Mouse (Mus musculus): ENCODE results near the gene Pef1. TPM values are rescaled to one million over a fixed set of nuclear protein-coding genes. Genes with fewer than 3 reads are reported as not detected.

Gene Pef1
- 106 and 118 TPM in 2 replicates for polyA plus RNA-seq (2012; rRNA removed)

DNA sequence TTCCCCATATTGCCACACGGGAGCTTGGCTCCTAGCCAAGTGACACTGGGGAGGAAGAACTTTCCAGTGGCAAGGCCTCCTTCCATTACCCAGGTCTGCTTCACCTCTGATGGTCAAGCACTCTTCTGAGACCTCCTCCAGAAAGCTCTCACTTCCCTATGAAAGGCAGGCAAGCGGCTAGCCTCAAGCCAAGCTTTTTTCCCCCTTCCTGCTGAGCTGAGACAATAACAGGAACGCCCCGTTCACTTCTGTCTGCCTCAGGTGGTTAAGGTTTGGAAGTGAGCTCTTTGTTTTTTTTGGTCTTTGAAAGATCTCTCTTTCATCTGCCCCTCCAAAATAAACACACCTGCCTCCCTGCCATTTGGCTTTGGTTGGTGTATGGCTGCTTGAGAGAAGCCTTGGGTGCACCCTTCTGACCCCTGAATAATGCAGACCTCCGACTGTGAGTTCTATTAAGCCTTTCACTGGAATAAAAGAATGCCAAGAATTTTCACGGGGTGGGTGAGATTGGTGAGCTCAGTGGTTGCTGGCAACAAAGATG, at the start of gene Pef1:
Pef1 (plus strand) TSS at position 448 of the 541 bp plus-strand sequence.
- peaks cover 11% of the 10 kb centered on the region for H3K4me1 ChIP-seq (ENCODE audit: control insufficient read depth, insufficient read depth, low read length)
- WGBS = 12% methylated on average over 6 of the region's 6 CpGs
- H3K4me3 ChIP-seq (replicated peaks; ENCODE audit: extremely low read depth, low read depth, low read length) = no peak within 1 kb of the TSS
- TF ChIP-seq CTCF (IDR thresholded peaks at IDR 0.05; ENCODE audit: insufficient read depth, low read length) (no peak), POLR2A (IDR thresholded peaks at IDR 0.05; ENCODE audit: borderline replicate concordance, extremely low read depth, low read depth, low read length) (no peak)
- peak; percentile 46 for DNase-seq

DNA sequence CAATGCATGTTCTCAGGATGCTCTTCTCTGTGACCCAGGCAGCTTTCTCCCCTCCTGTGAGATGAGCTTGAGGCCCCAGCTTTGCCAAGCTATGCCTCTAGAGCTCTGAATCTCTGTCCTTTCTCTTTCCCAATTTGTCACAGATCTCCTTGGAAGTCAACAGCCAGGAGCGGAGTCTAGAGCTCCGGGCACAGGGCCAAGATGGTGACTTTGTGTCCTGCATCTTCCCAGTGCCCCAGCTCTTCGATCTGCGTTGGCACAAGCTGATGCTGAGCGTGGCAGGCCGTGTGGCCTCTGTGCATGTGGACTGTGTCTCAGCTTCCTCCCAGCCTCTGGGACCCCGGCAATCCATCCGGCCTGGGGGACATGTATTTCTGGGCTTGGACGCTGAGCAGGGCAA, 49.2 kb upstream of the Pef1 start:
- Histone ChIP-seq H3K4me3 (replicated peaks; ENCODE audit: extremely low read depth, low read depth, low read length) (no peak overlapping the region), H3K4me1 (ENCODE audit: control insufficient read depth, insufficient read depth, low read length) (peaks cover 3% of the 10 kb centered on the region)
- WGBS = 78% methylated on average over 9 of the region's 9 CpGs
- no peak for DNase-seq
- TF ChIP-seq CTCF (IDR thresholded peaks at IDR 0.05; ENCODE audit: insufficient read depth, low read length) = no peak
- TF ChIP-seq POLR2A (IDR thresholded peaks at IDR 0.05; ENCODE audit: borderline replicate concordance, extremely low read depth, low read depth, low read length) = no peak

- DNase-seq = no peak
- WGBS = 25% methylated on average over 1 of the region's 1 CpGs
- Histone ChIP-seq H3K4me1 (ENCODE audit: control insufficient read depth, insufficient read depth, low read length) (peaks cover 3% of the 10 kb centered on the region), H3K4me3 (replicated peaks; ENCODE audit: extremely low read depth, low read depth, low read length) (no peak overlapping the region)
- TF ChIP-seq CTCF (IDR thresholded peaks at IDR 0.05; ENCODE audit: insufficient read depth, low read length) (no peak), POLR2A (IDR thresholded peaks at IDR 0.05; ENCODE audit: borderline replicate concordance, extremely low read depth, low read depth, low read length) (no peak)
Observed at GRCm38 (mm10) chr4:130054727-130055126, 47.6 kb upstream of the Pef1 start.

- H3K4me3 ChIP-seq (replicated peaks; ENCODE audit: extremely low read depth, low read depth, low read length) = no peak overlapping the region
- no peak for DNase-seq
- WGBS = 83% methylated on average over 14 of the region's 14 CpGs
Observed at GRCm38 (mm10) chr4:130055160-130056010, 47.0 kb upstream of the Pef1 start.

DNA sequence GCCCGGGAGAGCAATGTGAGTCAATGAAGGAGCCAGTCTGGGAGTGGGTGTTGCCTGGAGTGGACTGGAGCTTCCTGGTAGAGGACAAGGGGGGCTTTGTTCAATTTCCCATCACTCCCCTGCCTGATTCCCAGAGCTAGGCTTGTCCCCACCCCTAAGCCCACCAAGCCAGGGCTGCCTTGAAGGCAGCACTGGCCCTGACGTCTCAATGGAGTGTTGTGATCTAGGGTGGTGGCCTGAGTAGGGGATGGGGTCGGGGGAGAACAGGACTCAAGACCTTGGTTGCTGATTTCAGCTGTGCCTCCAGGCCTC, 46.4 kb upstream of the Pef1 start:
- no peak for DNase-seq
- TF ChIP-seq CTCF (IDR thresholded peaks at IDR 0.05; ENCODE audit: insufficient read depth, low read length) = no peak
- TF ChIP-seq POLR2A (IDR thresholded peaks at IDR 0.05; ENCODE audit: borderline replicate concordance, extremely low read depth, low read depth, low read length) = no peak
- 62% methylated on average over 3 of the region's 3 CpGs for WGBS
- H3K4me1 ChIP-seq (ENCODE audit: control insufficient read depth, insufficient read depth, low read length) = no peaks in the 10 kb centered on the region
- no peak overlapping the region for H3K4me3 ChIP-seq (replicated peaks; ENCODE audit: extremely low read depth, low read depth, low read length)

More at GRCm38 (mm10) chr4:130055160-130056010, 47.0 kb upstream of the Pef1 start:
- H3K4me1 ChIP-seq (ENCODE audit: control insufficient read depth, insufficient read depth, low read length) = no peaks in the 10 kb centered on the region; the same call in 1 of the 2 replicates
- TF ChIP-seq POLR2A (IDR thresholded peaks at IDR 0.05; ENCODE audit: borderline replicate concordance, extremely low read depth, low read depth, low read length) (no peak), CTCF (IDR thresholded peaks at IDR 0.05; ENCODE audit: insufficient read depth, low read length) (no peak)

DNA sequence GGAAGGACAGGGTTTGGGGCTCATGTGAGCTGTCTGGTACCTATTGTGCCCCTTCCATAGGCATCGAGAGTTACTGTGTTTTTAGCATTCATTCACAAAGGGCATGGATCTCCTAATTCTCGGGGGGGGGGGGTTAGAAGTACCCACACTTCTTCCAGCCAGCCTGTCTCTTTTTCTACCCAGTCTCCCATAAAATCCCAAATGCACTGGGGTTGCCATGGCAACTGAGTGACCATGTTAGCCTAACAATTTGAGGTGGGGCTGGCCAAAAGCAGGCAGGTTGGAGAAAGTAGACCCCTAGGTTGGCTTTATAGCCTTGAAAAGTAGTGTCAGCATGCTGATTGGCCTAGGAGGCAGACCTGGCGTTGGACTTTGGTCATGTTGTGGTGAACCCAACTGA, 45.9 kb upstream of the Pef1 start:
- WGBS = 71% methylated on average over 3 of the region's 3 CpGs
- no peak for TF ChIP-seq CTCF (IDR thresholded peaks at IDR 0.05; ENCODE audit: insufficient read depth, low read length)
- DNase-seq = no peak
- no peak overlapping the region for H3K4me3 ChIP-seq (replicated peaks; ENCODE audit: extremely low read depth, low read depth, low read length)
- no peaks in the 10 kb centered on the region for H3K4me1 ChIP-seq (ENCODE audit: control insufficient read depth, insufficient read depth, low read length)

- no peak for DNase-seq
- TF ChIP-seq POLR2A (IDR thresholded peaks at IDR 0.05; ENCODE audit: borderline replicate concordance, extremely low read depth, low read depth, low read length) (no peak), CTCF (IDR thresholded peaks at IDR 0.05; ENCODE audit: insufficient read depth, low read length) (no peak)
- Histone ChIP-seq H3K4me1 (ENCODE audit: control insufficient read depth, insufficient read depth, low read length) (no peaks in the 10 kb centered on the region), H3K4me3 (replicated peaks; ENCODE audit: extremely low read depth, low read depth, low read length) (no peak overlapping the region)
Observed at GRCm38 (mm10) chr4:130060937-130061336, 41.4 kb upstream of the Pef1 start.

DNA sequence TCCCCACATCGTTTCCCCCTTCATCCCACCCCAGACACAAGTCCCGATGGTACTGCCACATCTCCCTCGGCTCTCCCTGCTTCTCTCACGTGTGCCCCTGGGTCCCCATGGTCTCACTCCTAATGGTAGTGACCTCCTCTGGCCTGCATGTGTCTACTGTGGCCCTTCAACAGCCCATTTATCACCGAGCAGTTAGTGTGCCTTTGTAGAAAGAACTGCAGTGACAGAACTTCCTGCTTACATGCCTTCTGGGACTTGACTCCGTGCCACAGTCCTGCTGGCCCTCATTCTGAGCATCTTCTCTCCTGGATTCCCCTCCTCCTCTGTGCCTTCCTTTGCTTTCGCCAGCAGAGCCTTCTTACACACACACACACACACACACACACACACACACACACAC, 39.2 kb upstream of the Pef1 start:
- TF ChIP-seq CTCF (IDR thresholded peaks at IDR 0.05; ENCODE audit: insufficient read depth, low read length) = no peak
- no peak for TF ChIP-seq POLR2A (IDR thresholded peaks at IDR 0.05; ENCODE audit: borderline replicate concordance, extremely low read depth, low read depth, low read length)
- Histone ChIP-seq H3K4me1 (ENCODE audit: control insufficient read depth, insufficient read depth, low read length) (no peaks in the 10 kb centered on the region), H3K4me3 (replicated peaks; ENCODE audit: extremely low read depth, low read depth, low read length) (no peak overlapping the region)
- no peak for DNase-seq
- WGBS = 38% methylated on average over 7 of the region's 7 CpGs

DNA sequence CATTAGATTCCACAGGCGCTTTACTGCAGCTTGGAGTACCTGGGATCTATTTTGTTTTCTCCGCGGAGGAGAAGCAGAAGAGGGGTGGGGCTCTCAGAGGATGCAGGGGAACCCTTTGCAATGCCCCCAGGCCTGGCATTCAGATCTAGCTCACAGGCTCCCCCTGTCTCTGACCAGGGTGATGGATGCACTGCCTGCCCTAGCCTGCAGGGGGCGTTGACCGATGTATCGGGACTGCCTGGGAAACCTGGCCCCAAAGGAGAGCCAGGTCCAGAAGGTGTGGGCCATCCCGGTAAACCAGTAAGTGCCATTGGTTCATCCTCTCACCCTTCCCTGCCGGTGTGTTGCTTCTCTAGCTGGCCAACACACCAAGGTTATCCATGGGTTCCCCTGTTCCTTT, 35.5 kb upstream of the Pef1 start:
- 24% methylated on average over 8 of the region's 8 CpGs for WGBS
- Histone ChIP-seq H3K4me3 (replicated peaks; ENCODE audit: extremely low read depth, low read depth, low read length) (no peak overlapping the region), H3K4me1 (ENCODE audit: control insufficient read depth, insufficient read depth, low read length) (no peaks in the 10 kb centered on the region)
- TF ChIP-seq POLR2A (IDR thresholded peaks at IDR 0.05; ENCODE audit: borderline replicate concordance, extremely low read depth, low read depth, low read length) (no peak), CTCF (IDR thresholded peaks at IDR 0.05; ENCODE audit: insufficient read depth, low read length) (peak; percentile 68)
- DNase-seq = peak; percentile 46

GRCm38 (mm10) chr4:130070523-130070922, 31.8 kb upstream of the Pef1 start:
- no peak overlapping the region for H3K4me3 ChIP-seq (replicated peaks; ENCODE audit: extremely low read depth, low read depth, low read length)
- no peak for TF ChIP-seq CTCF (IDR thresholded peaks at IDR 0.05; ENCODE audit: insufficient read depth, low read length)
- no peak for TF ChIP-seq POLR2A (IDR thresholded peaks at IDR 0.05; ENCODE audit: borderline replicate concordance, extremely low read depth, low read depth, low read length)
- H3K4me1 ChIP-seq (ENCODE audit: control insufficient read depth, insufficient read depth, low read length) = no peaks in the 10 kb centered on the region
- no peak for DNase-seq
- WGBS = 62% methylated on average over 3 of the region's 3 CpGs

Measured in lung, adult 2 months (tissue).